Mouse (Mus musculus): ENCODE measurements around the gene Etv5.

- no peak for TF ChIP-seq CTCF (IDR thresholded peaks at IDR 0.05; ENCODE audit: low read depth)
- no peak for TF ChIP-seq EP300 (IDR thresholded peaks at IDR 0.05; ENCODE audit: low read depth)
Observed at GRCm38 (mm10) chr16:22422256-22422655, 17.3 kb downstream of the Etv5 start.
